Mouse (Mus musculus) liver, postnatal 0 days (tissue): Measurements from ENCODE around the gene Dpp8.

Source experiments
- CTCF ChIP-seq: sonication (generic); IDR thresholded peaks from 2 replicates; pipeline ENCODE4 v1.5.1; 2016; ENCODE audit warnings: antibody characterized with exemption, low read depth
- EP300 ChIP-seq: IDR thresholded peaks from 2 replicates; pipeline ENCODE4 v1.6.1; 2016; ENCODE audit warnings: antibody characterized with exemption, low read depth, mild to moderate bottlenecking

GRCm38 (mm10) chr9:65101686-65102376 is 69.6 kb downstream of the Dpp8 start:
- TF ChIP-seq EP300 (no peak), CTCF (no peak)
